Mouse (Mus musculus): ENCODE measurements at regions not wholly inside any gene's neighbourhood (a gene's known extent, or its start where the extent isn't known, plus 50 kb on each side); places are given as distances from the start of the nearest gene placed in this dataset.

- no peak for DNase-seq (ENCODE audit: low spot score)
Observed at GRCm38 (mm10) chr10:123997260-123997659, 733.5 kb downstream of the Fam19a2 start.

DNA sequence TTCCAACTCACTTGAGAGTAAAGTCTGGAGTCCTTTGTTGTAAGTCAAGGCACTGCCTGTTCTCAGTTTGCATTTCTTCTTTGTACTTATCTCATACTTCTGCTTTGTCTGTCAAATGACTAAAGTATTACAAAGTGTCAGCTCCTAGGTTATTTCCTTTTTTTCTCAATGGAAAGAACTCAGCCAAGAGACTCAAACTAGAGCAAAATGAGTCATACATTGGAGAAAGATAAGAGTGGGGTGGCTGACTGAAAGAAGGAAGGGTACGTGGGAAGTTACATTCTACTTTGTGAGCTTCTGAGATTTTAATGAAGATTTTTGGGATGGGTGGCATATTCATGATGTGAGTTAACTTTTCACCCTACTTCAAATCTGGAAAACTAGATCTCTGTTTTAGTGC is 735.2 kb downstream of the Fam19a2 start:
- no peak for DNase-seq (ENCODE audit: low spot score)

GRCm38 (mm10) chr10:124045031-124045430 is 781.2 kb downstream of the Fam19a2 start:
- no peak for DNase-seq (ENCODE audit: low spot score)

GRCm38 (mm10) chr10:124045791-124046190 is 782.0 kb downstream of the Fam19a2 start:
- DNase-seq (ENCODE audit: low spot score) = no peak

DNA sequence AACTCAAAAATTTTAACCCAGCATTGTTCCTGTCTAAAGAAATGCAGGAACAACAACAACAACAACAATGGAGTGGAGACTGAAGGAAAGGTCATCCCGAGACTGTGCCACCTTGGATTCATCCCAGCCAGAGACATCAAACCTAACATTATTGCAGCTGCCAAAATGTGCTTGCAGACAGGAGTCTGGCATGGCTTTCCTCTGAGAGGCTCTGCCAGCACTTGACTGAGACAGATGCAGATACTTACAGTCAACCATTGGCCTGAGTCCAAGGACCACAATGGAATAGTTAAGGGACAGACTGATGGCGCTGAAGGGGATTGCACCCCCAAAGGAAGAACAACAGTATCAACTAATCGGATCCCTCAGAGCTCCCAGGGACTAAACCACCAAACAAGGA is 819.0 kb downstream of the Fam19a2 start:
- no peak for DNase-seq (ENCODE audit: low spot score)

GRCm38 (mm10) chr10:124090547-124090946 is 826.8 kb downstream of the Fam19a2 start:
- no peak for DNase-seq (ENCODE audit: low spot score)

GRCm38 (mm10) chr10:124091364-124091763 is 827.6 kb downstream of the Fam19a2 start:
- no peak for DNase-seq (ENCODE audit: low spot score)

DNA sequence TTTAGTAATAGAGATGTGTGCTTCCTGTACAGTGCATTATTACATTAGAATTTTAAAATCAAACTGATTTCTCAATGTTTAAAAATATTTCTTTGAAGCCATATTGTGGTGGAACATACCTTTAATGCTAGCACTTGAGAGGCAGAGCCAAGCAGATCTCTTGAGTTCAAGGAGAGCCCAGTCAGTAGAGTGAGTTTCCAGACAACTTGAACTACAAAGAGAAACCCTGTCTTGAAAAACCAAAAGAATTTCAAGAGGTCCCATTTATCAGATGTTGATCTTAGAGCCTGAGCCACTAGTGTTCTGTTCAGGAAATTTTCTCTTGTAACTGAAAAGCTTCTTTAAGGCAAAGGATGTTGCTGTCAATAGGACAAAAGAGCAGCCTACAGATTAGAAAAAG is 855.8 kb downstream of the Fam19a2 start:
- DNase-seq (ENCODE audit: low spot score) = no peak

- no peak for DNase-seq (ENCODE audit: low spot score)
Observed at GRCm38 (mm10) chr10:124138456-124138855, 874.7 kb downstream of the Fam19a2 start.

GRCm38 (mm10) chr10:124142336-124142735 is 878.5 kb downstream of the Fam19a2 start:
- no peak for DNase-seq (ENCODE audit: low spot score)

- peak; percentile 5 for DNase-seq (ENCODE audit: low spot score)
Observed at GRCm38 (mm10) chr10:124146751-124147469, 883.1 kb downstream of the Fam19a2 start.

GRCm38 (mm10) chr10:124163441-124163840 is 899.6 kb downstream of the Fam19a2 start:
- no peak for DNase-seq (ENCODE audit: low spot score)

GRCm38 (mm10) chr10:124175598-124175997 is 911.8 kb downstream of the Fam19a2 start:
- no peak for DNase-seq (ENCODE audit: low spot score)

DNA sequence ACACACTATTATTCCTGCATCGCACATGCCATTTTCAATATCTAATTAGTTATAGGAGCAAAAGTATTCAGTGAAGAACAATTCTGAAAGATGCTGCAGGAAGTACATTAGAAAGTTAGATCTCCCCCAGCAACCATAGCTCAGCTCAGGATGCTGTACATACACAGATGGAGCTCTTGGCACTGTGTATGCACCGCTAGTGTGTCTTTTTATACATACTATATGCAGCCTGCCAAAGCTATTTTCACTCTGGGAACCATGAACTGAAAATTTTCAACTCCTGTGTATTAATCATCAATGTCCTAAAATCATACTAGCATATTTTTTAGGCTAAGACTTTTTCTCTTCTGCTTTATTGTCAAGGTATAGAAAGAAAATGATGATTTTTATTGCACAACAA is 944.5 kb downstream of the Fam19a2 start:
- no peak for DNase-seq (ENCODE audit: low spot score)

DNA sequence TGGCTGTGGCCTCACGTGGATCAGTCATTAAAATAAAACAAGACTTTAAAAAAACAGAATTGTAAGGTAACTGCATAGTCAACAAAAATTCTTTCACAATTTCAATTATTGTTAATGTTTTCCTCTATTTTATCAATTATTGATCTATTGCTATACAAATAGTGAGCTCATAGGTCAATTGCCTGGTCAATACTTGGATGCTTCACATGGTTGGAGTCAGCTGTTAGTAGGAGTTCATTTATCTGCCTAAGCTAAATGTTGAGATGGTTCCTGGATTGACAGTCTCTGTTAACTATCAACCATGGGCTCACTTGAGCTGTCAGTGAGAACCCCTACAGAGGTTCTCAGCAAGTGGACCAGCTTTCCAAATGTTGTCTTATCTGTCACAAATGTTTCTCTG is 955.7 kb downstream of the Fam19a2 start:
- no peak for DNase-seq (ENCODE audit: low spot score)

GRCm38 (mm10) chr10:124222068-124222467 is 958.3 kb downstream of the Fam19a2 start:
- no peak for DNase-seq (ENCODE audit: low spot score)

DNA sequence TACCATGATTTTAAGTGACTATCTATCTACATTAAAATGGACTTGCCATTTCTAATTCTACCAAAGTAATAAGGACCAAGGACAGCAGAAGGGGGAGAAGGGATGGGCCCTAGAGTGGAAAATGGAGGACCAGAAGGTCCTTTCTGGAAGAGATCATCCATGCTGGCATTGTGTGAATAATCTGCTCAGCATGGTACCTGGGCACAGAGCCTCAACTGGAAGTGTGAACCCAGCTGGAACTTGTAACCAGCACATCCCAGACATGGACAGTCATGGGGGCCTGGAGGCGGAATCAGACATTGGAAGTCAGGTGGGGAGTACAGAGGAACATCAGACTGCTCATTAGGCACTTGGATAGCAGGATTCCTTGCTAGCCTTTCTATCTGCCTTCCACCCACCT is 963.3 kb downstream of the Fam19a2 start:
- no peak for DNase-seq (ENCODE audit: low spot score)

DNA sequence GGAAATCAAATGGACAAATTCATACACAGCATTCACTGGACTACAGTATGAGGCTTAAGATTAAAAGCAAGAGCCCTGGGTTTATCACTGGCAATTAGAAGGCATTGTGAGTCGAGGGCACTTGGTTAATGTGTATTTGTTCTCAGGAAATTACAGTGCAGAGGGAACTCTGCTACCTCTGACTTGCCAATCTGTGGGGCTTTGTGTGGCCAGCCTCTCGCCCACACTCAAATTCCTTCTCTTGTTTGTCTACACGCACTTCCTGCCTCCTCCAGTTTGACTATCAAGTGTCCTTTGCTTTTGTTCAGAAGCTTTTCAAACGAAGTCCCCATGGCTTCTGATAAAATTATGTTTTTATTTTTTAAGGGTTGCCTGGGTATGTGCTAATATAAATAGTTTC is 985.6 kb downstream of the Fam19a2 start:
- no peak for DNase-seq (ENCODE audit: low spot score)

GRCm38 (mm10) chr10:124250004-124250403 is 986.2 kb downstream of the Fam19a2 start:
- DNase-seq (ENCODE audit: low spot score) = no peak

GRCm38 (mm10) chr10:124288301-124288995 is 1024.7 kb downstream of the Fam19a2 start:
- DNase-seq (ENCODE audit: low spot score) = no peak

DNA sequence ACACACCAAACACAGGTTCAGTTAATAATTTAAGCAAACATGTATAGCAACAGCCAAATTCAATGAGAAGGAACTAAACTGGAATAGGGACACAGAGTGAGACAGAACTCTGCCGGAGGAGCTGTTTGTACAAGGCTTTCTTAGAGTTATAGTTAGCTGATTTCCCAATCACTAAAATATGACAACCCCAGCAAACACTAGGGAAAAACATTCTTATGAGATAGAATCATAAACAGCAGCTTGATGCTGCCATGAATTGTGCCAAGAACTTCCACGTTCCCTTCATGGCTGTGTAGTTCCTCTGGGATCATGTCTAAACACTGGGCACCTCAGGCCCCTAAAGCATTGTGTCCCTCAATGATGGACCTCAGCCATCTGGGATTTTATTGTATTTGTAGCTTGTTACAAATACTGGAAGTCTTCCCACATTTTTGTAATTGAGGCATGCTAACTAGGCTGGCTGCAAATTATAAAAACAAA is 1033.4 kb downstream of the Fam19a2 start:
- DNase-seq (ENCODE audit: low spot score) = no peak

- DNase-seq (ENCODE audit: low spot score) = no peak
Observed at GRCm38 (mm10) chr10:124304683-124305082, 1040.9 kb downstream of the Fam19a2 start.

- no peak for DNase-seq (ENCODE audit: low spot score)
Observed at GRCm38 (mm10) chr10:124305644-124306043, 1041.8 kb downstream of the Fam19a2 start.

- DNase-seq (ENCODE audit: low spot score) = no peak
Observed at GRCm38 (mm10) chr10:124318761-124319160, 1055.0 kb downstream of the Fam19a2 start.
